Mouse (Mus musculus): ENCODE data around the gene Med14. TPM values are rescaled to one million over a fixed set of nuclear protein-coding genes. Genes with fewer than 3 reads are reported as not detected.

Med14 gene
- polyA plus RNA-seq, 1 experiment from 2014 or later: 10.4 TPM

GRCm38 (mm10) chrX:12759625-12760024 lies 2.2 kb downstream of the Med14 start:
- no peaks in the 10 kb centered on the region for H3K4me1 ChIP-seq (replicated peaks; ENCODE audit: insufficient read depth, low read length)
- H3K4me2 ChIP-seq (ENCODE audit: low read length): peak overlapping the region; percentile 55
- peak overlapping the region; percentile 13; the same call in 1 of the 2 replicates for H3K4me3 ChIP-seq (replicated peaks; ENCODE audit: low read depth, low read length)
- no peak overlapping the region for H3K9ac ChIP-seq (ENCODE audit: low read depth, low read length)
- H3K27ac ChIP-seq: no peak overlapping the region
- TF ChIP-seq CTCF (IDR thresholded peaks at IDR 0.05; ENCODE audit: low read depth): no peak
- no peaks in the 10 kb centered on the region for H3K27me3 ChIP-seq (ENCODE audit: insufficient read depth, low read length)
- H3K36me3 ChIP-seq (ENCODE audit: insufficient read depth, low read length): no peaks in the 10 kb centered on the region
- H3K9me3 ChIP-seq (replicated peaks; ENCODE audit: low read length): no peaks in the 10 kb centered on the region
- DNase-seq (ENCODE audit: low spot score) (no peak), ATAC-seq (replicated peaks; ENCODE audit: low FRiP score, low read depth) (no peak)
- WGBS: 59% methylated on average over 5 of the region's 5 CpGs

GRCm38 (mm10) chrX:12747886-12748285 lies 14.0 kb downstream of the Med14 start:
- Histone ChIP-seq H3K36me3 (ENCODE audit: insufficient read depth, low read length) (no peaks in the 10 kb centered on the region), H3K9ac (ENCODE audit: low read depth, low read length) (no peak overlapping the region), H3K4me2 (ENCODE audit: low read length) (no peak overlapping the region), H3K4me3 (replicated peaks; ENCODE audit: low read depth, low read length) (no peak overlapping the region), H3K27me3 (ENCODE audit: insufficient read depth, low read length) (no peaks in the 10 kb centered on the region), H3K9me3 (replicated peaks; ENCODE audit: low read length) (no peaks in the 10 kb centered on the region), H3K27ac (no peak overlapping the region), H3K4me1 (replicated peaks; ENCODE audit: insufficient read depth, low read length) (no peaks in the 10 kb centered on the region)
- DNase-seq (ENCODE audit: low spot score) (peak; percentile 2), ATAC-seq (replicated peaks; ENCODE audit: low FRiP score, low read depth) (no peak)
- TF ChIP-seq CTCF (IDR thresholded peaks at IDR 0.05; ENCODE audit: low read depth): no peak
- WGBS: 75% methylated on average over 4 of the region's 4 CpGs

GRCm38 (mm10) chrX:12746729-12747128 lies 15.1 kb downstream of the Med14 start:
- WGBS: 90% methylated on average over 3 of the region's 3 CpGs

GRCm38 (mm10) chrX:12740396-12740795 lies 21.5 kb downstream of the Med14 start:
- ATAC-seq (replicated peaks; ENCODE audit: low FRiP score, low read depth) (no peak), DNase-seq (ENCODE audit: low spot score) (no peak)
- H3K9ac ChIP-seq (ENCODE audit: low read depth, low read length): no peak overlapping the region
- H3K27me3 ChIP-seq (ENCODE audit: insufficient read depth, low read length): no peaks in the 10 kb centered on the region
- H3K4me2 ChIP-seq (ENCODE audit: low read length): no peak overlapping the region
- no peak overlapping the region for H3K27ac ChIP-seq
- no peaks in the 10 kb centered on the region for H3K4me1 ChIP-seq (replicated peaks; ENCODE audit: insufficient read depth, low read length)
- H3K4me3 ChIP-seq (replicated peaks; ENCODE audit: low read depth, low read length): no peak overlapping the region
- no peaks in the 10 kb centered on the region for H3K9me3 ChIP-seq (replicated peaks; ENCODE audit: low read length)
- H3K36me3 ChIP-seq (ENCODE audit: insufficient read depth, low read length): 0 out of 2 replicates have a peak, but pooled peaks cover 3% of the 10 kb centered on the region
- TF ChIP-seq CTCF (IDR thresholded peaks at IDR 0.05; ENCODE audit: low read depth): no peak

More at GRCm38 (mm10) chrX:12746729-12747128, 15.1 kb downstream of the Med14 start:
- no peak overlapping the region for H3K4me3 ChIP-seq (replicated peaks; ENCODE audit: low read depth, low read length)
- no peak overlapping the region for H3K27ac ChIP-seq
- ATAC-seq (replicated peaks; ENCODE audit: low FRiP score, low read depth): no peak
- DNase-seq (ENCODE audit: low spot score): no peak
- no peak overlapping the region for H3K4me2 ChIP-seq (ENCODE audit: low read length)
- no peaks in the 10 kb centered on the region for H3K4me1 ChIP-seq (replicated peaks; ENCODE audit: insufficient read depth, low read length)
- no peaks in the 10 kb centered on the region for H3K36me3 ChIP-seq (ENCODE audit: insufficient read depth, low read length)
- TF ChIP-seq CTCF (IDR thresholded peaks at IDR 0.05; ENCODE audit: low read depth): no peak
- no peaks in the 10 kb centered on the region for H3K27me3 ChIP-seq (ENCODE audit: insufficient read depth, low read length)
- H3K9ac ChIP-seq (ENCODE audit: low read depth, low read length): no peak overlapping the region
- no peaks in the 10 kb centered on the region for H3K9me3 ChIP-seq (replicated peaks; ENCODE audit: low read length)

GRCm38 (mm10) chrX:12716036-12716435 lies 45.8 kb downstream of the Med14 start:
- no peak overlapping the region for H3K27ac ChIP-seq
- no peak overlapping the region for H3K4me2 ChIP-seq (ENCODE audit: low read length)
- no peak overlapping the region for H3K4me3 ChIP-seq (replicated peaks; ENCODE audit: low read depth, low read length)
- no peaks in the 10 kb centered on the region for H3K4me1 ChIP-seq (replicated peaks; ENCODE audit: insufficient read depth, low read length)
- H3K36me3 ChIP-seq (ENCODE audit: insufficient read depth, low read length): no peaks in the 10 kb centered on the region
- H3K9ac ChIP-seq (ENCODE audit: low read depth, low read length): no peak overlapping the region
- TF ChIP-seq CTCF (IDR thresholded peaks at IDR 0.05; ENCODE audit: low read depth): no peak
- no peak for ATAC-seq (replicated peaks; ENCODE audit: low FRiP score, low read depth)
- WGBS: 85% methylated on average over 4 of the region's 4 CpGs
- no peaks in the 10 kb centered on the region for H3K9me3 ChIP-seq (replicated peaks; ENCODE audit: low read length)
- no peaks in the 10 kb centered on the region for H3K27me3 ChIP-seq (ENCODE audit: insufficient read depth, low read length)
- DNase-seq (ENCODE audit: low spot score): no peak

- no peaks in the 10 kb centered on the region for H3K9me3 ChIP-seq (replicated peaks; ENCODE audit: low read length)
These were observed 48.1 kb downstream of the Med14 start for GRCm38 (mm10) chrX:12713796-12714195.

GRCm38 (mm10) chrX:12686910-12687309 lies 75.0 kb downstream of the Med14 start:
- Histone ChIP-seq H3K36me3 (ENCODE audit: insufficient read depth, low read length) (peaks cover 4% of the 10 kb centered on the region; the same call in 1 of the 2 replicates), H3K27me3 (ENCODE audit: insufficient read depth, low read length) (no peaks in the 10 kb centered on the region), H3K4me2 (ENCODE audit: low read length) (no peak overlapping the region), H3K4me3 (replicated peaks; ENCODE audit: low read depth, low read length) (no peak overlapping the region), H3K4me1 (replicated peaks; ENCODE audit: insufficient read depth, low read length) (no peaks in the 10 kb centered on the region), H3K27ac (no peak overlapping the region), H3K9ac (ENCODE audit: low read depth, low read length) (no peak overlapping the region), H3K9me3 (replicated peaks; ENCODE audit: low read length) (no peaks in the 10 kb centered on the region)
- no peak for DNase-seq (ENCODE audit: low spot score)
- no peak for TF ChIP-seq CTCF (IDR thresholded peaks at IDR 0.05; ENCODE audit: low read depth)
- no peak for ATAC-seq (replicated peaks; ENCODE audit: low FRiP score, low read depth)
- 62% methylated on average over 8 of the region's 8 CpGs for WGBS

More at GRCm38 (mm10) chrX:12713796-12714195, 48.1 kb downstream of the Med14 start:
- DNase-seq (ENCODE audit: low spot score): no peak
- Histone ChIP-seq H3K36me3 (ENCODE audit: insufficient read depth, low read length) (no peaks in the 10 kb centered on the region), H3K27me3 (ENCODE audit: insufficient read depth, low read length) (no peaks in the 10 kb centered on the region), H3K4me3 (replicated peaks; ENCODE audit: low read depth, low read length) (no peak overlapping the region), H3K4me1 (replicated peaks; ENCODE audit: insufficient read depth, low read length) (no peaks in the 10 kb centered on the region), H3K27ac (no peak overlapping the region), H3K4me2 (ENCODE audit: low read length) (no peak overlapping the region), H3K9ac (ENCODE audit: low read depth, low read length) (no peak overlapping the region)
- no peak for ATAC-seq (replicated peaks; ENCODE audit: low FRiP score, low read depth)
- WGBS: 91% methylated on average over 7 of the region's 7 CpGs
- no peak for TF ChIP-seq CTCF (IDR thresholded peaks at IDR 0.05; ENCODE audit: low read depth)
